In genomic region chr10:127217177-127217576, GRCm38 (mm10) we compare ENCODE assay signal across 21 mouse cellular contexts. TPM values are rescaled to one million over a fixed set of nuclear protein-coding genes. Genes with fewer than 3 reads are reported as not detected.
"Had no signal": no experiment of that assay in that cellular context is flagged by ENCODE, and none has a peak within 500 bp of the region (broad histone marks: within the 10 kb centered on the region; RNA-seq: fewer than 3 reads in every experiment).

No protein-coding gene starts in this region.

- H3K9ac ChIP-seq: embryonic facial prominence, embryonic 12.5 days; embryonic facial prominence, embryonic 13.5 days; embryonic facial prominence, embryonic 15.5 days; forebrain, embryonic 12.5 days; forebrain, embryonic 13.5 days; forebrain, embryonic 15.5 days; forebrain, postnatal 0 days had no signal

- H3K27me3 ChIP-seq: embryonic facial prominence, embryonic 12.5 days; embryonic facial prominence, embryonic 13.5 days; embryonic facial prominence, embryonic 15.5 days; forebrain, embryonic 13.5 days; forebrain, embryonic 15.5 days had no signal

- H3K4me1 ChIP-seq: embryonic facial prominence, embryonic 10.5 days; embryonic facial prominence, embryonic 12.5 days; embryonic facial prominence, embryonic 13.5 days; embryonic facial prominence, embryonic 15.5 days; forebrain, embryonic 10.5 days; forebrain, embryonic 12.5 days; forebrain, embryonic 13.5 days; forebrain, embryonic 15.5 days had no signal

- H3K4me3 ChIP-seq: embryonic facial prominence, embryonic 10.5 days; embryonic facial prominence, embryonic 12.5 days; embryonic facial prominence, embryonic 13.5 days; embryonic facial prominence, embryonic 15.5 days; erythroblast, embryonic 14.5 days; forebrain, embryonic 10.5 days; forebrain, embryonic 12.5 days; forebrain, embryonic 13.5 days; forebrain, embryonic 15.5 days; gastrocnemius, adult 2 months; heart, adult 2 months had no signal

- H3K27ac ChIP-seq: embryonic facial prominence, embryonic 10.5 days; embryonic facial prominence, embryonic 12.5 days; embryonic facial prominence, embryonic 13.5 days; embryonic facial prominence, embryonic 15.5 days; forebrain, embryonic 10.5 days; forebrain, embryonic 12.5 days; forebrain, embryonic 13.5 days; forebrain, embryonic 15.5 days; gastrocnemius, adult 2 months; heart, adult 2 months had no signal

- H3K36me3 ChIP-seq: embryonic facial prominence, embryonic 10.5 days; embryonic facial prominence, embryonic 12.5 days; embryonic facial prominence, embryonic 13.5 days; embryonic facial prominence, embryonic 15.5 days; forebrain, embryonic 10.5 days; forebrain, embryonic 12.5 days; forebrain, embryonic 15.5 days had no signal

- H3K4me2 ChIP-seq: embryonic facial prominence, embryonic 12.5 days; embryonic facial prominence, embryonic 13.5 days; embryonic facial prominence, embryonic 15.5 days; forebrain, embryonic 12.5 days; forebrain, embryonic 13.5 days; forebrain, embryonic 15.5 days had no signal

- ATAC-seq: forebrain, embryonic 13.5 days; forebrain, embryonic 14.5 days; forebrain, embryonic 15.5 days; forebrain, embryonic 16.5 days; forebrain, postnatal 0 days had no signal

- H3K9me3 ChIP-seq: embryonic facial prominence, embryonic 10.5 days; embryonic facial prominence, embryonic 12.5 days; embryonic facial prominence, embryonic 13.5 days; embryonic facial prominence, embryonic 15.5 days; forebrain, embryonic 10.5 days; forebrain, embryonic 12.5 days; forebrain, embryonic 13.5 days; forebrain, embryonic 15.5 days had no signal

- DNase-seq: embryo, embryonic 11 days; forebrain, postnatal 0 days; gastrocnemius, adult 2 months; gastrocnemius, postnatal 10 days; gastrocnemius, postnatal 14 days; gastrocnemius, postnatal 25 days; gastrocnemius, postnatal 36 days; heart, adult 11 months; heart, adult 18-20 months; heart, adult 2 months had no signal

RNA-seq across cellular contexts. Expression of gene Slc26a10, which starts 36.7 kb away (rescaled TPM):
- polyA plus RNA-seq: erythroblast, embryonic 14.5 days had no signal
